Mouse (Mus musculus): ENCODE results near the gene Trub1.

Trub1 gene

GRCm38 (mm10) chr19:57441501-57441900 lies 11.2 kb upstream of the Trub1 start:
- no peak for DNase-seq (ENCODE audit: low read depth, low spot score)

DNA sequence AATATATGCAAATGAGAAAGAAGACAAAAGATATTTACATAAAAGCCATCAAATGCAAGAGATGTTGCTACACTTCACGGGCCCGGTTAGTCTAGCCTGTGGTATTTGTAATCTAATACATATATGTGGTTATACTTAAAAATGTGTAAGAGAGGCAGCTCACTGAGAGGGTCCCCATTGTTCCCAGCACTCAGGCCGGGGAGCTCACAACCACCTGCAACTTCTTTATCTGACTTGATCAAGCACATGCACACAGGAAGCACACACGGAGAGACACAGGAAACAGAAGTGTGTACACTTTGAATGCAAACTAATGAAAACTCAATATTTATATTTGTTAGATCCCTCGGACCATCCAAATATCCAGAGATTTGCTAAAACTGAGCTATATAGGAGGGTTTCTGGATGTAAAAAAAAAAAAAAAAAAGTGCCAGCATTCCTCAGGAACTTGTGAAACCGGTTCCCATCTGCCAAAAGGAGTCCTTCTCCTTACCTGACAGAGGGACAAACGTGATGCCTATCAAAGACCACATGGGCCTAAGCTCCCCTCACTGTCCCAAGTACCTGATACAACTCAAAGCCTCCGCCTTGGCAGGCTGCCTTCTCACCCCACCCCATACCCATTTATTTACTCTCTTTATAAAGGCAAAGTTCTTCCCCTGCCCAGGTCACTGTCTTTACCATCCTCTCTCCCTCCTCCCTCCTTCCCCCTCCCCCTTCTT lies 9.6 kb upstream of the Trub1 start:
- no peak for DNase-seq (ENCODE audit: low read depth, low spot score)

GRCm38 (mm10) chr19:57445049-57445448 lies 7.7 kb upstream of the Trub1 start:
- DNase-seq (ENCODE audit: low read depth, low spot score), result no peak

GRCm38 (mm10) chr19:57450849-57451248 lies 1.9 kb upstream of the Trub1 start:
- no peak for DNase-seq (ENCODE audit: low read depth, low spot score)

DNA sequence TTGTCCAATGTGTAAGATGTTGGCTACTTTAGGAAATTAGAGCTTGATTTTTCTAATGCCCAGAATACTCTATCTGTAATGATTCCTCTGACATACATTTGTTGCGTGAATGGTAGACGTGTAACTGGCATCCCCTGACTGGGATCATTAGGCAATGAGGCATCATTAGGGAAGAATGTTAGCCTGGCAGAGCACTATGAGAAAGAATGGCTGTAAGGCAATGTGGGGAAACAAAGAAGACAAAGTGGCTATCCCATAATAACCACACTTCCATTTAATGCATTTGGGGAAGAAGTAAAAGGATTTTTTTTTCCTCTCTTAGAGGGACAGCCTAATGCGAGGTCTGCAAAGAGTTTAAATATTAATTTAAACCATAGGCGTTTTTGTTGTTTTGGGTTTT lies 950 bp upstream of the Trub1 start:
- no peak for DNase-seq (ENCODE audit: low read depth, low spot score)

DNA sequence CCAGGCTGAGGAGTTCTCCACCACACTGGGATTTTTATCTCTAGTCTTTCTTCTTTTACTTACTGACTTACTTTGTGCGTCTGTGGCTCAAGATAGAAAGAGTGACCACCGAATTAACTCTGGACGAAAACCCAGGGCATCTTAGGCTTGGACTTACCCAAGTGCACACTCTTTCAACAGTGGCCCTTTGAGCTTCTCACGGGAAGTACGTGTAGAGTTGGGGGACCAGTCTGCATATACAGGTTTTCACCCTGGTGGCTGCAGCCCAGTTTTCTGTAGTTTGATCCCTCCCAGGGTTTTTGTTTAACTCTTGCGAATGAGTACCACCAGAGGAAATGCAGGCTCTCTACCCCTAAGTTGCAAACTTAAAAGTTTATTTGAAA lies 497 bp downstream of the Trub1 start:
- DNase-seq (ENCODE audit: low read depth, low spot score), result no peak

GRCm38 (mm10) chr19:57455286-57455960 lies 2.7 kb downstream of the Trub1 start:
- DNase-seq (ENCODE audit: low read depth, low spot score), result peak; percentile 89

- DNase-seq (ENCODE audit: low read depth, low spot score), result peak; percentile 76
These were observed 4.4 kb downstream of the Trub1 start for GRCm38 (mm10) chr19:57457075-57457474.

DNA sequence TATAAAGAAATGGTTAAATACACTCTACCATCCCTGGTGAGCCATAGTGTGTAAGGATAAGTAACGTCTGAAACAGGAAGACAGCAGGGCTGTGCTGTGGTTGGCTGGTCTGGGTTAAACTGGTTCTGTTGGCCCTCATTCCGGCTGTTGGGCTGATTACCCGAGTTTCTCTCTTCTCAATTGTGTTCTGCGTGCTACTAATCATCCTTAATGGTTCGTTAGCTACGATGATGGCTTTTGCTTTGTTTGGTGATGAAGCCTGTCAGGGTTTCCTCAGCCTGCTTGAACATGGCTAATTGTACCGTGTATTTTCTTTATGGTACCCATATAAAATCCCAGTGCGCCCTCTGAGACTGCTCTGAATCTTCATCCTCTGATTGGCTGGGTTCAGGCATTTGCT lies 11.0 kb downstream of the Trub1 start:
- DNase-seq (ENCODE audit: low read depth, low spot score), result no peak

DNA sequence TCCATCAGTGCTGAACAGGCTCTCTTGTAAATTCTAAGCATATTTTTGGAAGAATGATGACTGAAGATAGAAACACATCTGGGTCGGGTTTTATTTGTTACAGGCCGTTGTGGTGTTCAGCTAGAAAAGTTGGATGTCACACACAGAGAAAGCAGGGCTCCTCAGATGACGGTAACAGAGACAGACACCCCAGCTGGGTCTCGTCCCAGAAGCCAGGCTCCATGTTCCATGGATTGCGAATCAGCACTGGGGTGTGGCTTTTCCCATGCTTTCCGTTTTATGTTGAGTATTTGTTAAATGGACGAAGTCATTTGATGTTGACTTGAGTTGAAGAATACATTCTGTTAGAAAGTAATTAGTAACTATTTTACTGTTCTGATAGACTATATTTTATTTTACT lies 13.0 kb downstream of the Trub1 start:
- DNase-seq (ENCODE audit: low read depth, low spot score), result no peak

DNA sequence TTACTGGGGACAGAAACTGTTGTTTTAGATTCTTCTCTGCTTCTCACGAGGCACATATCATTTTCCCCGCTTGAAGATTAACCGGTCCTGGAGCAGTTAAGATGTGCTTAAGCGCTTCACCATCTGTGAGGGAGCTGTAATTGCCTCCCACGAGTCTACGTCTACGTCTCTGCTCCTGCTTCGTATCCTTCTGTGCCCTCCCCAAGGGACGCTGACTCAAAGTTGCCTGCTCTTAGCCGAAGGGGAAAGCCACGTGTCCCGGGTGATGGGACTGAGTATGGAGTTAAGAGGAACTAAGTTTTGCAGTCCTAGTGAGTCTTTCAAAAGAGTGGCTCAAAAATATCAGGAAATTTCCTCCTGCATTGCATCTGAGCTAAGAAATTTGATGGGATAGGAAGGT lies 18.3 kb downstream of the Trub1 start:
- DNase-seq (ENCODE audit: low read depth, low spot score), result no peak

DNA sequence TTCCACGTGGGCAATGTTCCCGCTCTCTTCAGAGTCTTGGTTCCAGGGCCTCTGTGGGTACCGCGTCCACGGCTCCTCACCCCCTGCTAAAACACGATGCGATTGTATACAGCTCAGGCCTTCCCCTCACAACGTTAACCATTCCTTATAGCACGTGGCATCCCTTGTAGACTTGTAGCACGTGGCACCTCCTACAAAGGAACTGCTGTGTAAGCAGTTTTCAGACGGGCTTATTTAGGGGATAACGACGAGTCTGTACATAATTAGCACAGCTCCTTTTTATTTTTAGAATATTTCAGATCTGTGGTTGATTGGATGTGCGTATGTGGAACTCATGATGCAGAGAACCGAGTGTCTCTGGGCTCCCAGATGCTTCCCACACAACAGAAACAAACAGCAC lies 19.5 kb downstream of the Trub1 start:
- no peak for DNase-seq (ENCODE audit: low read depth, low spot score)

- DNase-seq (ENCODE audit: low read depth, low spot score), result no peak
These were observed 20.6 kb downstream of the Trub1 start for GRCm38 (mm10) chr19:57473301-57473700.

GRCm38 (mm10) chr19:57475298-57475697 lies 22.6 kb downstream of the Trub1 start:
- no peak for DNase-seq (ENCODE audit: low read depth, low spot score)

DNA sequence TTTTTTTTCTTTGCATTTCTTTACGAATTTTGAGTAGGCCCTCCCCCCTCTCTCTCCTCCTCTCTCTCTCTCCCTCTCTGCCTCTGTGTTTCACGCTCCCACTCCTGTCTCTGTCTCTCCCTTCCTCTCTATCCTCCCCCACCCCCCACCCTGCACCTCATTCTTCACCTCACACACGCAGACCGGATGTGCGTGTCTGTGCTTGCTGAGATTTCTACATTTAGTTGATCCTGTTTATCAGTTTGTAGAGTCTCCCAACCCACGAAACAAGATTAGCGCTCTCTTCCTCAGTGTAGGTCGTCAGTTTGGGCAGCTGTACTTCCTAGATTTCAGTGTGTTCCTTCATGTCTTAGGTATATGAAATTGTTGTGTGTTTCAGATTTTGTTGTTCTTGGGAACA lies 24.6 kb downstream of the Trub1 start:
- DNase-seq (ENCODE audit: low read depth, low spot score), result no peak

GRCm38 (mm10) chr19:57478056-57478455 lies 25.3 kb downstream of the Trub1 start:
- no peak for DNase-seq (ENCODE audit: low read depth, low spot score)

DNA sequence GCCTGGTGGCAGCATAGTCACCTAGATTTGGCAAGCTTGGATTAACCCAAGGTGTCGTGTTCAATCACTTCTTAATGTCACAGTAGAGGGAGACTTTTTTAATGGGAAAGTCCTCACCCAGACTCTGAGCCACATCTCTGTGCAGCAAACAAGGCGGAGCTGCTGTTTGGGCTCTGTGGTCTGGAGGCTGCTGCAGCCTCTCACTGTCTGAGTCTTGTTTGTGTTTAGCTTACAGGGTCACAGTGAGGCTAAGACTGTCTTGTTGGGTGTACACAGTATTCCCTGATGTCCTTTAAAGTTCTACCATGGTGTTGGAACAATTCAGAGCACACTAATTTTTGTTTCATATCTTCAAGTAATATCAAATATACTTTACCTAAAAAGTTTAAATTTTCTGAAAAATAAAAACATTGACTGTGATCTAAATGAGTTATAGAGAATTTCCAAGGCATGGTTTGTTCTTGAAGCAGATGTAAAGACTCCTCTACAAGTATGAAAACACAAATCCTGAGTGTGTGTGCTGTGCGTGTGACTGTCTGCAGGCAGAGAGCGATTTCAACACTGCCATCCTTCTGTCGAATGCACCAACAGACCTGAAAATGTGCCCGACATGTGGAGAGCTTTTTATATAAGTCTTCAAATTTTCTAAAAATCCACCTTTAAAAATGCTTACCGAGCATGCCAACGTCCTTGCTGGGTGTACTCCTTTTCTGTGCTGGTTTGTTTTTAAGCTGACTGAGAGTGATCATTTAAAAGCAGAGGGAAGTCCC lies 27.4 kb downstream of the Trub1 start:
- DNase-seq (ENCODE audit: low read depth, low spot score), result no peak

DNA sequence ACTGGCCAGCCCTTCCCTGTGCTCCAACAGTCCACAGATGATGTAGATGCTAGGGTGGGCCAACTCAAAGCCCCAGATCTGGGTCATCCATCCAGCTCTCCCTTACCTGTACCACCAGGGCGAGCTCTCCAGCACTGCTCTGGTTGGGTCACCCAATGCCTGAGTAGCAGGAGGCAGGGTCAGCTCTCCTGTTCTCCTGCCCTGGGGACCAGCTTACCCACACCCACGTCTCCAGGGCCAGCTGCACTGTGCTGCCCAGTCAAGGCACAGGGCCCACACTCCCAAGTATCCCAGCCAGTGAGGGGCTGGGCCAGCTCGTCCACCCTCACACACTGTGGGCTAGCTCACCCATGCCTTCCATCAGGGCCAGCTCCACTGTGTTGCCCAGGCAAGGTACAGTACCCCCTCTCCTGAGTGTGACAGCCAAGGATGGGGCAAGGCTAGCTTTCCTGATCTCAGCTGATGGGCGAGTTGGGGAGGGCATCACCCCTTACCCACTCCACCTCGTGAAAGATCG lies 29.1 kb downstream of the Trub1 start:
- no peak for DNase-seq (ENCODE audit: low read depth, low spot score)

DNA sequence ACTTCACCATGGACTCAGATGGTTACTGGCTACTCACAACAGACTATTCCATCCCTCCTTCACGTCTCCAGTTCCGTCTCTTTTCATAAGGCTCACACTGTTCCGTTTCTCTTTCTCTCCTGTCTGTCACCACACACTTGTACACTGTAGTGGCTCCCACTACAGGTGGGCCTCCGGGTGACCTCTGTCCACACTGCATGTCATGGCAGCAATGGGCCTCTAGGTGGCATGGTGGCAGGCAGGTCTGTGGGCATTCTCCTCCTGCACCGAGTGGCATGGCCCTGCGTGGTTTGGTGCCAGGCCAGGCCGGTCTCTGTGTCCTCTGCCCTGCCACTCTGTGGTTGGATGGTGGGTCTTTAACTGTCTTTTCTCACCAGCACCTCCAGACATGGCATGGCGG lies 30.1 kb downstream of the Trub1 start:
- DNase-seq (ENCODE audit: low read depth, low spot score), result peak; percentile 34

GRCm38 (mm10) chr19:57487051-57487658 lies 34.4 kb downstream of the Trub1 start:
- DNase-seq (ENCODE audit: low read depth, low spot score), result no peak

GRCm38 (mm10) chr19:57489527-57489926 lies 36.8 kb downstream of the Trub1 start:
- no peak for DNase-seq (ENCODE audit: low read depth, low spot score)

GRCm38 (mm10) chr19:57491030-57491429 lies 38.3 kb downstream of the Trub1 start:
- DNase-seq (ENCODE audit: low read depth, low spot score), result no peak

Data from ZHBTc4 (cell line).